Mouse (Mus musculus) layer of hippocampus, adult 11-12 months (tissue): ENCODE measurements around the gene Tnik.

Source experiments
- DNase-seq: peaks from one replicate; pipeline ENCODE4 v3.0.0; 2022; ENCODE audit warnings: low spot score

The Tnik gene

DNA sequence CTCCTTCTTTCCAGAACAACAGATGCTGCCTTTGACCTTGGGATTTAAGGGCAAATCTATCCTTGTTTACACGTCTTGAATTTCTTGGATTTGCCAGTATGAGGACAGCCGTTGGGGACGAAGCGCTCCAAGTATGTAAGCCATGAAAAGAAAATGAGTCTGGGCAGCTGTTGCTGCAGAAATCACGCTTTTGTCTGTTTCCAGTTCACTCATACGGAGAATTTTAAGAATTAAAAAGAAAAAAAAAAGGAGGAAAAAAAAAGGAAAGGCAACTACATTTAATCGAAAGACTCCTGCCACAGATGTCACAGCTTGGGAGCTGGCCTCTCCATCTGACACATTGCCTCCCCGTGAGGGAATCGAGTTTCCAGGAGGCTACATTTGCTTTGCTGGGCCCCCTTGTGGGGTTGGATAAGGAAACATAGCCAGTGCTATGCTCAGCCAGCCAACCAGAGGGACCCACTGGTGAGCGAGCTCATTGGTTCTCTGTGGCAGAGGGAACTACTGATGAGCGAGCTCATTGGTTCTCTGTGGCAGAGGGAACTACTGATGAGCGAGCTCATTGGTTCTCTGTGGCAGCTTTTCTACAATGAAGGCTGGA lies 145.9 kb downstream of the Tnik start:
- DNase-seq: peak; percentile 65

DNA sequence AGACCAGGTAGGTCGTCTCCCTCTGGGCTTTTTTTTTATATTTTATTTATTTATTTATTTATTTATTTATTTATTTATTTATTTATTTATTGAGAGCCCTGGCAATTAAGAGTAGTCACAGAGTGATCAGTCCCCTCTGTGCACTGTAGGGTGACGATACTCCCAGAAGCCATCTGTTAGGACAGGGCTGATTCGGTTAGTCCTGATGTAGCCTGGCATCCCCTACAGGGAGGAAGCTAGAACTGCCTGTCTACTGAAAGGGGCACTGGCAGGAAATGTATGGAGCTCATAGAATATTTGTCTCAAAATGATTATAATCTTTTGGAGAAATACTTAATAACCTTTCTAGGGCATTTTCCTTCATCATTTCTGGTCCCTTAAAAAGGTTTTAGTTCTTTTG lies 147.3 kb downstream of the Tnik start:
- no peak for DNase-seq

DNA sequence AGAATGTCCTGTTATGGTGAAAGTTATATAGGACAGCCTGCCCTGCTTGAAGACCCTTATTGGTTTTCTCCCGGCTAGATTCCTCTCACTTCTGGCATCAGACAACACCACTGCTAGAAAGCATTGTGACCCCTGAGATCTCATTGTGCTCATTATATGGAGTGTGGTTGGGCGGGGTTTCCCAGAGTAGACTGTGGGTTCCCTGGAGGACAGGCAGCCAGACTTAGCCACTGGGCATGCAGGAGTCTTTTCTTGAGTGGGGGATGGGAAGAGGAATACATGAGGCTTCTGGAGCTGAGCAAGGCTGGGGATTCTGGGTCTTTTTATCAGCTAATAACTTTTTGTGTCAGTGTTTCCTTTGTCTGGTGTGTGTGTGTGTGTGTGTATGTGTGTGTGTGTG lies 153.0 kb downstream of the Tnik start:
- DNase-seq: no peak

DNA sequence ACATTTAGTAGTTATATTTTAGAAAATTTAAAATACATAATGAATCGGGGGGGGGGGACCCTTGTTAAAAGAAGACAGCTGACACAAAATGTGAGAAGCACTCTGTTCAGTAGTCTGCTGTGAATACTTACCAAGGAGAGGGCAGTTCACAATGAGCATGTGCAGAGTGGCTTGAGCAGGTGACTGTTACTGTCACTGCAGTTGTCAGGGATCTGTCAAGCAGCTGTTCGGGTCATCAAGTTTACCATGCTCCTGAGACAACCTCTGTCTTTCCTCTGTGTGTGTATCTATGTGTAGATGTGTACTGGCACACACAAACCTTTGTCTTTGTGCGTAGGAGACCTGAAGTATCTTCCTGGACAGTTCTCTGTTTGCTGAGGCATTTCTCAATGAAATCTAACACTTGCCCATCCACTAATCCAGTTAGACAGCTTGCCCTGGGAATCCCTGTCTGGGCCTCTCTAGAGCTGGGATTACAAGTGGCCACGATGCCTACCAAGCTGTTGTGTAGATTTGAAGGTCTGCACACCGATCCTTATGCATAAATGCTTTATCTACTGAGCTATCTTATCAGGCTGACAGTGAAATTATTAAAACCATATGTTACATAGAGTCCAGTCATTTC lies 154.2 kb downstream of the Tnik start:
- no peak for DNase-seq

DNA sequence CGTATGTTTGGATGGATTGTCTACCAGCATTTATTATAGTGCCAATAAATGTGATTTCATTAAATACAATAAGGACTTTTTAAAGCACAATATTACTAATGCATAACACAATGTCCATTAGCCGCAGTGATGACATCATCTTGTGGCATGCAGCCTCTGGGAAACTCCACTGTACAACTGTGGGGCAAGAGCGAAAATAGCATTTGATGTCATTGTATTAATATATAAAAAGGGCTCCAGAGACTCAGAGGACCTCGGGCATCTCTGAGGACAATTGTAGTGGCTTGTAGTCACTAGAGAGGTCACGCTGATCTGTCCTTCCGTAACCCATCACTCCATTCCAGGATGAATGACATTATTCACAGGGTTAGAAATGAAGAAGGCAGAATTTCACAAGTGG lies 157.2 kb downstream of the Tnik start:
- DNase-seq: no peak

DNA sequence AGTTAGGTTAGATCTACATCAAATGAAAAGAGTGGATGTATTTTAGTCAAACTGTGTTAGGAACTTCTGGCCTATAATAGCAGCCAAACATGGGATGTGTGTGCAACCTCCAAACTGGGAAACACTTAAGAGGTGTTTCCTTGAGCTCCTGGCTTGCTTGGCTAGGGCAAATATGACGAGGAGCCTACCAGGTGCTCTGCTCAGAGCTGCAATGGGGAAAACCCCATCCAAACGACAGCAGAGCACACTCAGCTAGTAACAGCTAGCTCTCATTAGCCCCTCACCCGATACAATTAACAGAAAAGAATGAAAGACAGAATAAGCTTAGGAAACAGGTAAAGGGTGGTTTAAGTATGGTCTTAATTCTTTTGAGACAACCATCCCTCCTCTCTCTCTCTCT lies 157.7 kb downstream of the Tnik start:
- no peak for DNase-seq

DNA sequence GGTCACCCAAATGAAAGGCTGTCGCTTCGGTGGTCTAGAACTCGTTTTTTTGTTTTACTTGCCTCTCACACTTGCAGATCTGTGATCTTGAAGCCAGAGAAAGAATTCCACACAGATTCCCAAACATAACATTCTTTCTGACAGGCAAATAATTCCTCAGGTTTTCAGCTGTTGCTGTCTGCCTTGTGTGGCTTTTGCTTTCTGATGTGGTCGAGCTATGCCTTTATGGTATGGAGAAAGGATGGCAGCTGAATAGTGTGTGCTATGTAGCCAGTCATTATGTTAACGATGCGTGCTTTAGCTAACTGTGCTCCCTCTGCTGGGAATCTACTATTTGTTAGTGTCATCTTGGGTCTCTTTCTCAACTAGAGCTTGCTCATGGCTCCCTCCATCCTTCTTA lies 158.8 kb downstream of the Tnik start:
- DNase-seq: no peak

DNA sequence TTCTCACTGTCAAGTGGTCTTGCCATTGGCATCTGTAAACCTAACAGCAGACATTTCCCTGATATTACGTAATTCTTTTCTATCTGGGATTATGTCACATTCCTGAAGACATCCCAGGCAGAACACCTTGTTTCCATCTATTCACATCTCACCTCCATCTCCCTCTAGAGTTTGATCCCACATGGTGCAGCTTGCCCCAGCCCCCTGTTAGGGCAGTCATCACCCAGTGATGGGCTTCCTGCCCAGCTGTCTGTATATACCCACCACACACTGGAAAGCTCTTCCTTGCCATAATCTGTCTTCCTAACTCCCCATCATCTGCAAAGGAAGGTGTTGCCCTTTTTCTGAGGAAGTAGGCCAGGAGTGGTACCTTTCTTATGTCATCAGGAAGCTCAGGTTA lies 159.2 kb downstream of the Tnik start:
- no peak for DNase-seq

DNA sequence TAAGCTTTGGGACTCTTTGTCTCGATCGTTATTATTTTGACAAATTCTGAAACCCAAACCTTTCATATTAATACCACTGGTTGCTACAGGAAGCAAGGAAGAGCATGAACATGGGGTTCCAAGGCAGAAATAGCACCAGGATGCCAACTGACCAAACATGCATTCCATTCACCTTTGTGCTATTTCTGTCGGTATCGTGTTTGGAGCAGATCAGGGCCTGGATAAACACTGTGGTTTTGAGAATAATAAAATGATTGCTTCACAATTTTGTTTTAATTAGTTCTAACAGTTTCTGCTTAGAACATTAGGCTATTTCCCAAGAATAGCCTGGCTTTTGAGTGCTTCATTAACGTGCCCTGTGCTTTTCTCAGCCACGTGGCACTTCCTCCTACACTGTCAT lies 162.9 kb downstream of the Tnik start:
- DNase-seq: no peak

DNA sequence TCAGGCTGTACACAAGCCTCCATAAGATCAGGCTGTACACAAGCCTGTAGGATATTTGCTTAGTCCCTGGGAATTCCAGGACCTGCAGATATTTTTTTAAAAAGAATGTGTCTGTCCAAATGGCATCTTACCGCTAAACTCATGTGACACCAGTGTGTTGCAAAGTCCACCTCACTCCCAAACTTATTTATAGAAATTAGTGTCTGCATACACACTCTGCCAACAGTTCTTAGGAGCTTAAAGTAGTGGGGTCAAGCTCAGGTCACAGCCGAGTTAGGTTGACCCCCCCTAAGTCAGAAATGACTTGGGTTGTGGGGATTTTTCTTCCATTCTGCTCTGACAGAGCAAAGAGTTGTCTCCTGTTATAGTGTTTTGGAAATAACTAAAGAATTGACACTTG lies 168.4 kb downstream of the Tnik start:
- no peak for DNase-seq

DNA sequence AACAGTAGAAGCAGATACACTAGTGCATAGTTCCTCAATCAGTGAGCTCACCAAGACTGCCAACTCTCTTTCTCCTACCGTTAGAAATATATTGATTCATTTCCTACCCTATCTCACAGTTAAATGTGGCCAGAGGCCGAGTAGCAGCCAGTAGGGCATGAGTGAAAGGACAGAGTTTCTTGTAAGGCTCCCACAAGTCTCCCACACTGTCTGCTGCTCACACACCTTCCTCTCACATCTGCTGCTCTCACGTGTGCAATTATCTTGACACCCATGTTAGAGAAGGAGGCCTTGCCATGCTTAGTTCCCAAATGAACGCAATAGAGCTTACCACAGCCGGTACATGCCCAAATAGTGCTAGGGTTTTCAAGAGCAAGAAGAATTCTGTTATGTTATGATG lies 169.3 kb downstream of the Tnik start:
- no peak for DNase-seq

DNA sequence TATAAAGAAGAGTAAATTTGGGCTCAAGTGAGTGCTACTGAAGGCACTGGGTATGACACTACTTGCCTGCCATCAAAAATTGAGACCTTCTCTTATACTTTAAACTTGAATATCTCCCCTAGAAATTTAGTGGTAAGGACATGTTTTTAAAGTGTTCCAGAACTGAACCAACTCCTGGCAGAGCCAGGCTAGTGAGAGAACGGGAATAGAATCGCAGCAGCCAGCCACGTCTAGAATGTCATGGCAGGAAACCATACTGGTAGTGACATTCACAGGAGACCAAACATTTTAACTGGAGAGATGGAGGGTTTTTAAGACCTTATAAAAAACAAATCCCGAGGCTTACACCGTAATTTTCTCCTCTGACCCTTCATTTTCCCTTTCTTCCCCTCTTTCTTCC lies 172.5 kb downstream of the Tnik start:
- no peak for DNase-seq

DNA sequence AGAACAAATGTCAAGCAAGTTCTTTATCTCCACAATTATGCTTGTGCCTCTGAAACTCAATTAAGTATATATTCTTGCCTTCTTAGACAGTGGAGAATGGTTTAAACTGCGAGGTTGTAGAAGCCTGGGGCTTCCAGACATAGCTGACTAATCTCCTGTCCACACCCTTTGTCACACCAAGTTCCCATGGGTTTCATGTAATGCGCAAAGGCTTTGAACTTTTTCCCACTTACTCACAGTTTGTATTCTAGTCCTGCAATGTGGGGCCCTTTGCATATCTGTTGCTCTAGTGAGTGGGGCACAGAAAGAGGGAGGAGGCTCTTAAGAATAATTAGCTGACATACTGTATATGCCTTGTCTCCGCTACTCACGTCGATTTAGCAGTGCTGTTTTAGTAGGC lies 174.4 kb downstream of the Tnik start:
- no peak for DNase-seq

DNA sequence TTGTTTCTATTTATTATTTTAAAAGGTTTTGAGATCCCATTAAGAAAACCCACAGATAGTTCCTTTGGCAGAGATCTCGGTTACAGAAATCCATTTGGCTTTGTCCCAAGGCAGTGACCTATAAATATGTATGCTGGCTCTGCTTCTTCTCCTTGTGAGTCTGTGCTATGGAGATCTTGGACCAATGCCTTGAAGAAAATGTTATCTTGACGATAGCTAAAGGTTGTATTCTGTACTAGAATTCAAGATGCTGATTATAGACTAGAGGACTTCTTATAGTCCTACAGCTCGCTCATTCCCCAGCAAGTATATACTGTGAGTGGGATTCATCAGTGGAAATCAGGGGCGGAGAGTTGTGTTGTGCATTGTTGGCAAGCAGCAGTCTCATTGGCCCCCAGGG lies 178.5 kb downstream of the Tnik start:
- DNase-seq: peak; percentile 29

DNA sequence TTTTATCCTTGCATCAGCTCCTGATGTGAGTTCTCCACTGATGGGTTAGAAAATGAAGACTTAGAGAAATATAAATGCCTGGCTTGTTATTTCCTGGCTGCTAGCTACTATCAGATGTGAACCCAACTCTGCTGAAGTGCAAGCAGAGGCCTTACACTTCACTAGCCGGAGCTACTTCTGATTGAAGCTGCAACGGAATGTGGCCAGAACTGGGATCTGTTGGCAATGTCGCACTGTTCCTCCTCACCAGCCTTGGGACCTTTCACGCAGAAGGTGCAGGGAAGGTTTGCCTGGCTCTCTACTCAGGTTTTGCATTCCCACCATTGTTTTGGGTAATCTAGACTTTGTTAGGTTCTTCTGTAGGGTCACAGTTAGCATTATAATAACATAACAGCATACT lies 179.1 kb downstream of the Tnik start:
- DNase-seq: no peak

DNA sequence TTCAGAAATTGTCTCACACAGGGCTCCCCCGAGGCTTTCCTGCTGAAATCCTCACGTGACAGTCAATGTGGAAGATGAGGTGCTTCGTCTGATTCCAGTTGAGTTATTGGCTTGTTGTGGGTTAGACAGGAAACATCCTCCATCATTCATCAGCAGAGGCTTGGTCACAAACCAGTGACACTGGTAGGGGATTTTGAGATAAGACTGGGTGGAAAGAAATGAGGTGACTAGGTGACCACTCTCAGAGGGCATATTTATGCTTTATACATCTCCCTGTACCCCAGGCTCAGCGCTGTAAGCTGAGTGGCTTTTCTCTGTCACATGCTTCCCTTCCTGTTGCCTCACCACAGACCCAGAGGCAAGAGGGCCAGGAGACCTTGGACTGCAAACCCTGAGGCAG lies 184.9 kb downstream of the Tnik start:
- no peak for DNase-seq

DNA sequence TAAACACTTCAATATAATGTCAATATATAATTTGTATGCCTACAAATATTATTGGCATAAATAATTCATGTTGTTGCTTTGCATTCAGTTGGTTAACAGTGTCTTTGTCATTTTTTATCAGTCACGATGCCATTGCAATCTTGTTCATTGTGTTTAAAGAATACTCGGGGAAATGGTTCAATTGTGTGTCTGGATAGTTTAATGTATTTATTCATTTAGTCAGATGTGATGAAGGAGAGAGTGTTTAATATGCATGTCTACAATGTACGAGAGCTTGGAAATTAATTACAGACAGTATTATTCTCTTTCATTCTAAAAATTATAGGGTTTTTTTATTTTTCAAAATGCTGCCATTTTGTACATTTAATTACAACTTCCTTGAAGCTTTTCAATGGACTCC lies 190.4 kb downstream of the Tnik start:
- no peak for DNase-seq

DNA sequence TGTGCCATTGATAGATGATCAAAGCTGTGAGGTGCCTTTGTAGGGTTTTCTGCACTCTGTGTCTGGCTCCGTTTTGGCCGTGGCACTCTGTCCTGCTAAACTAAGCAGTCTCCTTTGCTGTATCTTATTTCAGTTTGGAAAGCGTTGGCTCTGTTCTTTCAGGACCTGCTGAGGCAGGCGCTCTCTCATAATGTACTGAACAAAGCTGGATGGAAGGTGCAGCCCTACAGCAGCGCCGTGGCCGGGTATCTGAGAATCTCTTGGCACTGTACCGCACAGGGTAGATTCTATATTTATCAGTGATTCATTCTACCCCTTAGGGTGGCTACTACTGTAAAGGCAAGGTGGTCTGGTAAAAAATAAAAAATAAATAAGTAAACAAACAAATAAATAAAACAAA lies 193.8 kb downstream of the Tnik start:
- DNase-seq: no peak

DNA sequence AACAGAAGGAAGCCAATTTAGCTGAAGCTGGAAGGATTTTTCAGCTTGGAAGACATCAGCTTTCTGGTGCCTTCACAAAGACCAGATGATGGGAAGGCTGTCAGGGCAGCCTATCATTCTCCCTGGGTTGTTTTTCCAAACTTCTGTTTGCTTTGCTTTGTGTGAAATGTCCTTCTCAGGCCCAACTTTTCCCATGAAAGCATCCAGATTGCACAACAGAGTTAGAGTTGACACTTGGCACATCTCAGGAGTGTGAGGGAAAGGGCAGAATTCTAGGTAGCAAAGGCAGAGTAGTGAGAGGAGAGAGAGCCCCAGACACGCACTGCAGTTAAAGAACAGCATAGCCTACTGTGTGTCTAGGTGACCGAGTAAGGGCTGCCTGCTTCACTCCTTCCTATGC lies 194.5 kb downstream of the Tnik start:
- no peak for DNase-seq

DNA sequence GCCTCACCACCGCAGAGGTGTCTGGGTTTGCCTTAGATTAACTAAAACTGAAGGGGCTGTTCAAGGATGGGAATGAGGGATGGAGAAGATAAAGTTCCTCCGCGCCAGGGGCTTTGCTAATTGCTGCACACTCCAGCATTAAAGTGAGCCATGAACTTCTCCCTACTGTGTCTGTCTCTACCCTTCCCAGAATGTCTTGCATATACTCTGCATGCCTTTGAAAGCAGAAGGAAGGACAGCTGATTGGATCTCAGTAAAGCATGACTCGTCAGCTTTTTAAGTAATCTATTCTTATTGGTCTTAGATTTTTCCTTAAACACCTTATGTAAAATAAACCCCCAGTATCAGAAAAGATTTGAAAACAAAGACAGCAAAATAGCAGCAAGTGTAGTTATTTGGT lies 203.7 kb downstream of the Tnik start:
- DNase-seq: no peak

DNA sequence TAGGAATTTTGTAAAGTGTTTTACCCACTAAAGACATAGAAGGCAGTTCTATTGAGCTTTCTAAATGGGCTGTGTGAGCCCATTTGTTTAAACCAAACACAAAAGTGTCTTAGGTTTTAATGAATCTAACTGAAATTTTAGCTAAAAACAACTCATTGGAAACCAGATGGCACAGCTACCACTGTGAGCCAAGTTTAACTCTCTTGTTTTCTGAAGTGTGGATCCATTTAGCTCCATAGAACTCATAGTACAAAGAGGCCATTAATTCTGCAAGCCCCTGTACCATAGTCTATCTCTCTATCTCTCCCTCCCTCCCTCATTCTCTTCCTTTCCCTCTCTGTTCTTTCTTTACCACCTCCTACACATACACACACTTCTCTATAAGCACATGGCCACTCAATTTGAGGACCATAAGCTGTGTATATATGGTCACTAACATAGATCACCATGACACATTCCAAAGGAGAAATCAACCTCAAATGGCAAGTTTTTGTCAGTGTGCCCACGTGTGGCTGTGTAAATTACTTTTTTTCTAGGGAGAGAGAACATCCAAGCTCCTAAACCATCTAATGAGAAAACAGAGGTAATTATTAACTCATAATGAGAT lies 204.2 kb downstream of the Tnik start:
- peak; percentile 39 for DNase-seq

DNA sequence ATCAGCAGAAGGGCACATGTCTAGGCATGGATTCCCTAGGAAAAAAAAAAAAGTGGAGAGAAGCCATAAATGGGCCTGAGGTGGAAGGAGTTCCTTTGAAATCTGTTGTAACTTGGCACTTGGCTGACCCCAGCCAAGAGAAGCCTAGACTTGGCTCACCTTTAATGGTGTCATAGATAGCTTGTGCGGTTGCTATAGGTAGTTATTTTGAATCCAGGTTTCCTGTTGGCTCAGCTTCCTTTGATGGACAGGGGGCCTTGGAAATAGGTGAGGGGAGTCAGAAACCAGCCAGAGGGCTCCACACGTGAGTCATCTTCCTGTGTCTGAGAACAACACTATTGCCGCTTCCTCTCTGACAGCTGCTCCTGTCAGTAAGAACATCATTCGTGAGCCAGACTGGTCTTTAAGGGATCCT lies 204.9 kb downstream of the Tnik start:
- DNase-seq: no peak

DNA sequence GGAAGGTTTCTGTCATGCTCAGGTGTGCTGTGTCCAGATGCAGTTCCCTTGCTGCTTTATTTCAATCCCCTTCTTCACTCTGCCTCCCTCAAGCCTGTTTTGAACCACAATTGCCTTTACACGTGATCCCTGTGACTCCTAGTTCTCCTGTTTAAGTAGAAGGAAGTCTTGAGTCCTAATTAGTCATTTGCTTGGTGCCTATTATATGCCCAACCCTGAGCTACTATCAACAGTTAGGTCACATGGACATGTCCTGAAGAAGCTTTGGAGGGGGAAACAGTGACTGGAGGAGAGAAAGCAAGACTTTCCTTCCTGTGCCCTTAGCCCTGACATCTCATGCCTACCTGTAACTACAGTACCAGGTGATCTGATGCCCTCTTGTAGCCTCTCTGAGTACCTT lies 210.4 kb downstream of the Tnik start:
- no peak for DNase-seq

DNA sequence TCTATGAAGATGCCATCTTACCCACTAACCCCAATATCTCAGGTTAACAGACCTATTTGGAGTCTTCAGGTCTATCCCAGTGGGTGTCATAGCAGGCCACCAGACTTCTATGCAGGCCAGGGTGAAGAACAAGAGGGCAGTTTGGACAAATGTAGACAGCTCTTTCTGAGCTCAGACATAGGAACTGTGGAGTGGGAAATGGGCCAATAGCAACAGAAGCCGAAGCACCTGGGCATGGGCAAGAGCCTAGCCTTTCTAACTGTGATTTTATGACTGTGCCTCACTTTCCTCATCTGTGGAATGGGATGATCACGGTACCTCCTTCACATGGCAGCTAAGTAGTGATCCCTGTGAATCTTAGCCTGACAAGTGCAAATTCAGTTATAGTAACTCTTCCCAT lies 214.4 kb downstream of the Tnik start:
- no peak for DNase-seq
